ENCODE assay signal across 8 mouse cellular contexts in the genomic region with DNA sequence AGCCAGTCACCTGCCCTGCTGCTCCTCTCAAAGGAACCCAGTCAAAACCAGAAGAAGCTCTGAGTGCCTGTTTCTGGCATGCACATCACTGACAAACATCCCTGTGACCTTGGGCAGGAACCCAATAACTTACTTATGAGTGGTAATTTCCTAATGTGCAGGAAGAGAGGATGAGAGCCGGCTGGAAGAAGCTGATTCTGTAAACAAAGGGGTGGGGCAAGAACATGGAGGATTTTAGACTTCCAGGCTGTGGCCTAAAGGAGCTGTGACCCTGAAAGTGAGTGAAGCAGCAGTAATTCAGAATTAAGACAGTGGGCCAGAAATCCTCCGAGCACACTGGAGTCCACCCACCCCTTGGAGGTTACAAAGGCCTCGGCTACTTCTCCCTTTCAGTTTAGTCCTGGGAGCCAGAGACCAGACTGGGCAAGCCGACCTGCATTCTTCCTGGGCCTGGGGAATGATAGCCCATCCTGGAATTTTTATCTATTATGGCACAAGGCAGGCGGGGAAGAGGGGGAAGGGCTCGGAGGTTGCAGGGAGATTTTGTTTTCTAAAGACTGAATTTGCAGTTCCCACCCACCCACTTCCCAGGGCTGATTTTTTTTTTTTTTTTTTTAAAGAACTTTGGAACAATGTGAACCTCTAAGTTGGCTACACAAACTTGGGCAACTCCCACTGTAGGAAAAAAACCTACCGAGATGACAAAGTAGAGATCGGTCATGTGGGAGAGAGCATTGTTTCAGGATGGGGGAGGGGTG. TPM values are rescaled to one million over a fixed set of nuclear protein-coding genes. Genes with fewer than 3 reads are reported as not detected.
DNase-seq lines count a peak whose midpoint lies in the region; ATAC-seq and TF ChIP-seq lines count a peak whose summit lies in the region.

No protein-coding gene starts in this region.

- DNase-seq in ES-CJ7 (ENCODE audit: low read depth, low spot score): peak; percentile 93
- DNase-seq in brain, adult 2 months (ENCODE audit: low read depth, low spot score): peak; percentile 70
- peak; percentile 81 for DNase-seq in heart, adult 8-10 months (ENCODE audit: low spot score)
- peak; percentile 91 for DNase-seq in kidney, adult 2 months
- DNase-seq in spleen, postnatal 4 days (ENCODE audit: low spot score in 2 of 2): no peak

- H3K4me2 ChIP-seq in lung, embryonic 15.5 days: peak overlapping the region; percentile 44
- H3K4me2 ChIP-seq in stomach, embryonic 14.5 days (replicated peaks; ENCODE audit: low read depth, low read length): peak overlapping the region; percentile 22; the same call in 1 of the 2 replicates

- H3K4me3 ChIP-seq in kidney, adult 2 months (ENCODE audit: insufficient read depth, low read depth, low read length): no peak overlapping the region
- H3K4me3 ChIP-seq in lung, embryonic 15.5 days: no peak overlapping the region
- no peak overlapping the region for H3K4me3 ChIP-seq in stomach, embryonic 14.5 days (ENCODE audit: low read depth, low read length)

- H3K9ac ChIP-seq in lung, embryonic 15.5 days: 0 out of 2 replicates have a peak overlapping the region, but pooled peaks have one; percentile 18
- H3K9ac ChIP-seq in stomach, embryonic 14.5 days (replicated peaks; ENCODE audit: low read depth, low read length): no peak overlapping the region

- H3K4me1 ChIP-seq in kidney, adult 2 months (ENCODE audit: control insufficient read depth, insufficient read depth, low read length): peaks cover 59% of the 10 kb centered on the region
- H3K4me1 ChIP-seq in lung, embryonic 15.5 days: peaks cover 71% of the 10 kb centered on the region
- H3K4me1 ChIP-seq in stomach, embryonic 14.5 days (ENCODE audit: control insufficient read depth, insufficient read depth, low read length): peaks cover 57% of the 10 kb centered on the region

- H3K27me3 ChIP-seq in kidney, adult 2 months (replicated peaks; ENCODE audit: control insufficient read depth, insufficient read depth, low read length): no peaks in the 10 kb centered on the region
- no peaks in the 10 kb centered on the region for H3K27me3 ChIP-seq in lung, embryonic 15.5 days
- no peaks in the 10 kb centered on the region for H3K27me3 ChIP-seq in stomach, embryonic 14.5 days (ENCODE audit: control insufficient read depth, insufficient read depth, low read length)

- H3K36me3 ChIP-seq in kidney, adult 2 months (ENCODE audit: control insufficient read depth, insufficient read depth, low read length): no peaks in the 10 kb centered on the region
- no peaks in the 10 kb centered on the region for H3K36me3 ChIP-seq in lung, embryonic 15.5 days
- H3K36me3 ChIP-seq in stomach, embryonic 14.5 days (ENCODE audit: control insufficient read depth, insufficient read depth, low read length): no peaks in the 10 kb centered on the region

- no peaks in the 10 kb centered on the region for H3K9me3 ChIP-seq in lung, embryonic 15.5 days
- no peaks in the 10 kb centered on the region for H3K9me3 ChIP-seq in stomach, embryonic 14.5 days (ENCODE audit: control insufficient read depth, low read depth, low read length)

- no peak for TF ChIP-seq CTCF in kidney, adult 2 months (conservative IDR thresholded peaks at IDR 0.05; ENCODE audit: insufficient read depth, insufficient read length, low read depth, low read length)

- H3K27ac ChIP-seq in kidney, adult 2 months (ENCODE audit: insufficient read depth, low read depth, low read length): peak overlapping the region; percentile 99
- H3K27ac ChIP-seq in lung, embryonic 15.5 days: peak overlapping the region; percentile 99
- peak overlapping the region; percentile 95 for H3K27ac ChIP-seq in stomach, embryonic 14.5 days (ENCODE audit: low read length)

- WGBS in kidney, adult 2 months: 9% methylated on average over 8 of the region's 8 CpGs
- 5% methylated on average over 8 of the region's 8 CpGs for WGBS in lung, embryonic 15.5 days
- WGBS in stomach, embryonic 14.5 days: 6% methylated on average over 8 of the region's 8 CpGs

- TF ChIP-seq POLR2A in kidney, adult 2 months (IDR thresholded peaks at IDR 0.05; ENCODE audit: low read depth, low read length): no peak

- no peak for ATAC-seq in lung, embryonic 15.5 days (ENCODE audit: borderline replicate concordance, extremely low read depth, low FRiP score, low TSS enrichment)
- no peak for ATAC-seq in stomach, embryonic 14.5 days (ENCODE audit: insufficient number of reproducible peaks, insufficient read depth, low FRiP score, low read depth)
- ATAC-seq in frontal cortex, adult (ENCODE audit: low TSS enrichment): no peak

RNA-seq across cellular contexts. Expression of a gene that starts 35.0 kb away (rescaled TPM):
- total RNA-seq in heart, adult 8-10 months (2022): 10 to 100 TPM; 63.3 to 70.6 (median 67.2) TPM
- 107 and 134 TPM in 2 replicates for polyA plus RNA-seq in kidney, adult 2 months (2012; rRNA removed)
- polyA plus RNA-seq in lung, embryonic 15.5 days (2015; fragmentation: Nextera tagmentation; extraction: Ambion mirVana): 76.1 and 83.6 TPM in 2 replicates
- 67.6 and 72.1 TPM in 2 replicates for polyA plus RNA-seq in stomach, embryonic 14.5 days (2014; fragmentation: Nextera tagmentation; extraction: Ambion mirVana)

Comparison
In these comparisons a context has a peak if more than half of its experiments do, and no peak if none do; other contexts are left out.
1. DNase-seq: peak in ES-CJ7 (single experiment), brain, adult 2 months (single experiment), heart, adult 8-10 months (single experiment) and kidney, adult 2 months (single experiment); none in spleen, postnatal 4 days (0 of 2).
2. Peak in every context shown above with its lines, with median percentiles within 50 percentile points of each other: H3K27ac ChIP-seq.